Mouse (Mus musculus) midbrain, embryonic 13.5 days (tissue): ENCODE measurements around the gene Trim24. TPM values are rescaled to one million over a fixed set of nuclear protein-coding genes. Genes with fewer than 3 reads are reported as not detected.

Experiments
- ATAC-seq: fragments of 200-750 bp; cut with Nextera tagmentation; 2 replicates; pipeline ENCODE4 v1.8.0; 2017; ENCODE audit warnings: mild to moderate bottlenecking, moderate TSS enrichment, moderate library complexity
- H3K27ac ChIP-seq: fragments of 300-500 bp; sonication (generic); 2 replicates; pipeline ENCODE4 v1.5.1; 2015; ENCODE audit warnings: inconsistent platforms, mild to moderate bottlenecking, moderate library complexity
- H3K27me3 ChIP-seq: fragments of 300-500 bp; sonication (generic); 2 replicates; pipeline ENCODE4 v1.6.1; 2015; ENCODE audit warnings: mild to moderate bottlenecking, inconsistent platforms
- H3K36me3 ChIP-seq: fragments of 300-500 bp; sonication (generic); 2 replicates; pipeline ENCODE4 v1.6.1; 2015; ENCODE audit warnings: mild to moderate bottlenecking, inconsistent platforms
- H3K4me1 ChIP-seq: fragments of 300-500 bp; sonication (generic); replicated peaks from 2 replicates; pipeline ENCODE4 v1.6.1; 2015; ENCODE audit warnings: inconsistent platforms
- H3K4me2 ChIP-seq: fragments of 300-500 bp; sonication (generic); replicated peaks from 2 replicates; pipeline ENCODE4 v1.6.1; 2015; ENCODE audit warnings: moderate library complexity, mild to moderate bottlenecking, inconsistent platforms
- H3K4me3 ChIP-seq: fragments of 300-500 bp; sonication (generic); replicated peaks from 2 replicates; pipeline ENCODE4 v1.5.1; 2015; ENCODE audit warnings: mild to moderate bottlenecking, inconsistent platforms
- H3K9ac ChIP-seq: fragments of 300-500 bp; sonication (generic); replicated peaks from 2 replicates; pipeline ENCODE4 v1.6.1; 2015; ENCODE audit warnings: mild to moderate bottlenecking, inconsistent platforms
- H3K9me3 ChIP-seq: fragments of 300-500 bp; sonication (generic); 2 replicates; pipeline ENCODE4 v1.6.1; 2016; ENCODE audit warnings: mild to moderate bottlenecking, inconsistent platforms
- WGBS: fragments of 180-500 bp; shearing (Covaris S2); methylation state at CpG from one replicate; pipeline ENCODE4 v1.1.7; 2015; 5-methylcytosine and 5-hydroxymethylcytosine counted together
- polyA plus RNA-seq: library from polyadenylated mRNA; unstranded; fragments of >200 nt; fragmentation: Nextera tagmentation; extraction: Ambion mirVana; gene quantifications from 2 replicates; pipeline ENCODE4 v1.2.1, GENCODE M21; 2015

The Trim24 gene
- polyA plus RNA-seq, 1 experiment from 2014 or later: 30.8 TPM

GRCm38 (mm10) chr6:37873731-37874130 lies 3.1 kb downstream of the Trim24 start:
- Histone ChIP-seq H3K9ac (no peak overlapping the region), H3K27ac (no peak overlapping the region), H3K4me2 (no peak overlapping the region), H3K4me3 (no peak overlapping the region), H3K27me3 (no peaks in the 10 kb centered on the region), H3K9me3 (peaks cover 63% of the 10 kb centered on the region), H3K4me1 (no peaks in the 10 kb centered on the region), H3K36me3 (peaks cover 60% of the 10 kb centered on the region)
- ATAC-seq: no peak

- no peaks in the 10 kb centered on the region for H3K27me3 ChIP-seq
- H3K9ac ChIP-seq: no peak overlapping the region
- H3K4me2 ChIP-seq: no peak overlapping the region
- 97% methylated on average over 1 of the region's 1 CpGs for WGBS
- H3K9me3 ChIP-seq: peaks cover 79% of the 10 kb centered on the region
- no peak overlapping the region for H3K27ac ChIP-seq
- H3K4me3 ChIP-seq: no peak overlapping the region
- H3K4me1 ChIP-seq: no peaks in the 10 kb centered on the region
- ATAC-seq: no peak
- peaks cover 89% of the 10 kb centered on the region for H3K36me3 ChIP-seq
These were observed 7.6 kb downstream of the Trim24 start for GRCm38 (mm10) chr6:37878206-37878605.

- H3K4me3 ChIP-seq: no peak overlapping the region
- H3K9ac ChIP-seq: no peak overlapping the region
- peaks cover 56% of the 10 kb centered on the region for H3K9me3 ChIP-seq
- H3K4me2 ChIP-seq: no peak overlapping the region
- H3K4me1 ChIP-seq: no peaks in the 10 kb centered on the region
- H3K27ac ChIP-seq: no peak overlapping the region
- no peaks in the 10 kb centered on the region for H3K27me3 ChIP-seq
- H3K36me3 ChIP-seq: peaks cover 71% of the 10 kb centered on the region
- ATAC-seq: no peak
- WGBS: 96% methylated on average over 3 of the region's 3 CpGs
These were observed 10.0 kb downstream of the Trim24 start for GRCm38 (mm10) chr6:37880586-37880985.

GRCm38 (mm10) chr6:37893586-37893985 lies 23.0 kb downstream of the Trim24 start:
- H3K4me2 ChIP-seq: no peak overlapping the region
- H3K36me3 ChIP-seq: peaks cover 19% of the 10 kb centered on the region
- H3K27me3 ChIP-seq: no peaks in the 10 kb centered on the region
- H3K4me3 ChIP-seq: no peak overlapping the region
- H3K9ac ChIP-seq: no peak overlapping the region
- peaks cover 22% of the 10 kb centered on the region for H3K9me3 ChIP-seq
- no peak overlapping the region for H3K27ac ChIP-seq
- WGBS: 98% methylated on average over 2 of the region's 2 CpGs
- peaks cover 8% of the 10 kb centered on the region; the same call in 1 of the 2 replicates for H3K4me1 ChIP-seq
- no peak for ATAC-seq

GRCm38 (mm10) chr6:37895646-37896435 lies 25.2 kb downstream of the Trim24 start:
- Histone ChIP-seq H3K4me1 (peaks cover 8% of the 10 kb centered on the region; the same call in 1 of the 2 replicates), H3K36me3 (peaks cover 14% of the 10 kb centered on the region), H3K27ac (peak overlapping the region; percentile 51), H3K27me3 (no peaks in the 10 kb centered on the region), H3K4me3 (no peak overlapping the region), H3K9me3 (peaks cover 15% of the 10 kb centered on the region), H3K4me2 (no peak overlapping the region), H3K9ac (no peak overlapping the region)
- peak; percentile 89 for ATAC-seq
- 81% methylated on average over 5 of the region's 5 CpGs for WGBS

- Histone ChIP-seq H3K27ac (no peak overlapping the region), H3K4me3 (no peak overlapping the region), H3K27me3 (no peaks in the 10 kb centered on the region), H3K9ac (no peak overlapping the region), H3K4me1 (peaks cover 8% of the 10 kb centered on the region; the same call in 1 of the 2 replicates), H3K4me2 (no peak overlapping the region), H3K36me3 (peaks cover 16% of the 10 kb centered on the region), H3K9me3 (0 out of 2 replicates have a peak, but pooled peaks cover 3% of the 10 kb centered on the region)
- no peak for ATAC-seq
- 96% methylated on average over 2 of the region's 2 CpGs for WGBS
These were observed 29.6 kb downstream of the Trim24 start for GRCm38 (mm10) chr6:37900221-37900620.

GRCm38 (mm10) chr6:37901791-37902190 lies 31.2 kb downstream of the Trim24 start:
- Histone ChIP-seq H3K27ac (no peak overlapping the region), H3K4me3 (no peak overlapping the region), H3K36me3 (peaks cover 32% of the 10 kb centered on the region), H3K27me3 (no peaks in the 10 kb centered on the region), H3K9me3 (0 out of 2 replicates have a peak, but pooled peaks cover 3% of the 10 kb centered on the region), H3K9ac (no peak overlapping the region), H3K4me1 (no peaks in the 10 kb centered on the region), H3K4me2 (no peak overlapping the region)
- ATAC-seq: no peak
- WGBS: 91% methylated on average over 2 of the region's 2 CpGs

GRCm38 (mm10) chr6:37903810-37904209 lies 33.2 kb downstream of the Trim24 start:
- H3K27me3 ChIP-seq: no peaks in the 10 kb centered on the region
- H3K27ac ChIP-seq: no peak overlapping the region
- H3K4me1 ChIP-seq: no peaks in the 10 kb centered on the region
- no peak overlapping the region for H3K4me3 ChIP-seq
- no peak overlapping the region for H3K4me2 ChIP-seq
- no peak overlapping the region for H3K9ac ChIP-seq
- peaks cover 43% of the 10 kb centered on the region for H3K36me3 ChIP-seq
- H3K9me3 ChIP-seq: 0 out of 2 replicates have a peak, but pooled peaks cover 3% of the 10 kb centered on the region
- no peak for ATAC-seq
- WGBS: 81% methylated on average over 1 of the region's 1 CpGs

GRCm38 (mm10) chr6:37913525-37913924 lies 42.9 kb downstream of the Trim24 start:
- Histone ChIP-seq H3K4me3 (no peak overlapping the region), H3K4me2 (no peak overlapping the region), H3K36me3 (peaks cover 50% of the 10 kb centered on the region), H3K9ac (no peak overlapping the region), H3K27ac (no peak overlapping the region), H3K4me1 (no peaks in the 10 kb centered on the region), H3K9me3 (0 out of 2 replicates have a peak, but pooled peaks cover 3% of the 10 kb centered on the region), H3K27me3 (no peaks in the 10 kb centered on the region)
- no peak for ATAC-seq
- WGBS: 88% methylated on average over 2 of the region's 2 CpGs

- WGBS: 97% methylated on average over 1 of the region's 1 CpGs
- no peaks in the 10 kb centered on the region for H3K9me3 ChIP-seq
These were observed 54.5 kb downstream of the Trim24 start for GRCm38 (mm10) chr6:37925104-37925503.

GRCm38 (mm10) chr6:37926751-37927150 lies 56.1 kb downstream of the Trim24 start:
- no peak for ATAC-seq
- 92% methylated on average over 1 of the region's 1 CpGs for WGBS

More at GRCm38 (mm10) chr6:37925104-37925503, 54.5 kb downstream of the Trim24 start:
- Histone ChIP-seq H3K4me2 (no peak overlapping the region), H3K4me3 (no peak overlapping the region), H3K9ac (no peak overlapping the region), H3K4me1 (no peaks in the 10 kb centered on the region), H3K27ac (no peak overlapping the region), H3K27me3 (no peaks in the 10 kb centered on the region), H3K36me3 (peaks cover 31% of the 10 kb centered on the region)
- ATAC-seq: no peak

GRCm38 (mm10) chr6:37936498-37936897 lies 65.9 kb downstream of the Trim24 start:
- no peak overlapping the region for H3K9ac ChIP-seq
- H3K9me3 ChIP-seq: no peaks in the 10 kb centered on the region
- no peak overlapping the region for H3K27ac ChIP-seq
- H3K4me1 ChIP-seq: peaks cover 20% of the 10 kb centered on the region
- peaks cover 30% of the 10 kb centered on the region for H3K36me3 ChIP-seq
- no peaks in the 10 kb centered on the region for H3K27me3 ChIP-seq
- no peak overlapping the region for H3K4me2 ChIP-seq
- no peak overlapping the region for H3K4me3 ChIP-seq
- WGBS: 7% methylated on average over 6 of the region's 6 CpGs
- peak; percentile 37; the same call in 1 of the 2 replicates for ATAC-seq

More at GRCm38 (mm10) chr6:37926751-37927150, 56.1 kb downstream of the Trim24 start:
- Histone ChIP-seq H3K27me3 (no peaks in the 10 kb centered on the region), H3K9ac (no peak overlapping the region), H3K27ac (no peak overlapping the region), H3K4me3 (no peak overlapping the region), H3K4me1 (no peaks in the 10 kb centered on the region), H3K4me2 (no peak overlapping the region), H3K36me3 (peaks cover 38% of the 10 kb centered on the region), H3K9me3 (no peaks in the 10 kb centered on the region)
